In the genomic region with DNA sequence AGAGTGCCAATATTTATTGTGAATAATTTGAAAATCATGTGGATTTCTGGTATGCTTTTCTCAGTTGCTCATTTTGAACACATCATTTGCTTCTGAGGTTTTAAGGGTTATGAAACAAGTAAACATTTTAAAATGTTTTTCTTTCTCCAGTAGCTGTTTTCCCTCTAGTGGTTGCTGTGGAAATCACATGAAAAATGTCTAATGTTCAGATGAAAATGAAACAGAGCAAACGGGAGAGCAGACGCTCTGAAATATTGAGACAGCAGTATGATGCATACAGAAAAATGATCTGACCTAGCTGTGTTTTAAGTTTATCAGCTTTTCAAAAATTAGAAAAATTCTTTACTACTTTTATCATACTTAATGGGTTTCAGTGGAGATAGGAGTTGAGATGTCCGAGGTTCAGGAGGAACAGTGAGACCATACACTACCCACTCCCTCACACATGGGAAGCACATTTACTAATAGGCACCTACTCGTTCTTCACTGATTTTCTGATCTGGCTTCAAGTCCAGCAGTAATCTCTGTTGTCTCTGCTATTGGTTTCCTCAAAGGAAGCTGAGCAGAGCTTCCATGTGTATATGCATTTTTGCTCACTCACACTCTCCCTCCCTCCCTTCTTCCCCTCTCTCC, we compare ENCODE assay signal across 11 mouse cellular contexts. TPM values are rescaled to one million over a fixed set of nuclear protein-coding genes. Genes with fewer than 3 reads are reported as not detected.
DNase-seq lines count a peak whose midpoint lies in the region; ATAC-seq and TF ChIP-seq lines count a peak whose summit lies in the region.
"Had no signal": no experiment of that assay in that cellular context is flagged by ENCODE, and none has a peak within 500 bp of the region (broad histone marks: within the 10 kb centered on the region; RNA-seq: fewer than 3 reads in every experiment).

No protein-coding gene starts in this region.

- no peaks in the 10 kb centered on the region for H3K27me3 ChIP-seq in midbrain, postnatal 0 days (ENCODE audit: insufficient read depth, low read length)
- no peaks in the 10 kb centered on the region for H3K27me3 ChIP-seq in midbrain, embryonic 11.5 days (ENCODE audit: control insufficient read depth, insufficient read depth, low read length)
- no peaks in the 10 kb centered on the region for H3K27me3 ChIP-seq in stomach, postnatal 0 days (ENCODE audit: control insufficient read depth, insufficient read depth, low read length)
- H3K27me3 ChIP-seq: neural tube, embryonic 13.5 days; stomach, embryonic 15.5 days had no signal

- no peaks in the 10 kb centered on the region for H3K36me3 ChIP-seq in midbrain, postnatal 0 days (ENCODE audit: insufficient read depth, low read length)
- H3K36me3 ChIP-seq in midbrain, embryonic 11.5 days (ENCODE audit: control insufficient read depth, insufficient read depth, low read length) = no peaks in the 10 kb centered on the region
- H3K36me3 ChIP-seq in stomach, postnatal 0 days (ENCODE audit: control insufficient read depth, insufficient read depth, low read length) = no peaks in the 10 kb centered on the region
- H3K36me3 ChIP-seq: neural tube, embryonic 13.5 days; stomach, embryonic 15.5 days had no signal

- no peak overlapping the region for H3K9ac ChIP-seq in midbrain, postnatal 0 days (replicated peaks; ENCODE audit: low read length, poor library complexity, severe bottlenecking)
- no peak overlapping the region for H3K9ac ChIP-seq in midbrain, embryonic 11.5 days (ENCODE audit: low read length)
- H3K9ac ChIP-seq in stomach, postnatal 0 days (ENCODE audit: low read length) = no peak overlapping the region
- H3K9ac ChIP-seq: neural tube, embryonic 13.5 days; stomach, embryonic 15.5 days had no signal

- no peak overlapping the region for H3K4me3 ChIP-seq in midbrain, postnatal 0 days (ENCODE audit: low read depth, low read length)
- H3K4me3 ChIP-seq in midbrain, embryonic 11.5 days (ENCODE audit: low read depth, low read length) = no peak overlapping the region
- H3K4me3 ChIP-seq in stomach, postnatal 0 days (ENCODE audit: low read depth, low read length) = no peak overlapping the region
- H3K4me3 ChIP-seq: neural tube, embryonic 13.5 days; stomach, embryonic 15.5 days had no signal

- H3K4me1 ChIP-seq in midbrain, postnatal 0 days (ENCODE audit: insufficient read depth, low read length) = no peaks in the 10 kb centered on the region
- no peaks in the 10 kb centered on the region for H3K4me1 ChIP-seq in midbrain, embryonic 11.5 days (ENCODE audit: control insufficient read depth, insufficient read depth, low read length)
- no peaks in the 10 kb centered on the region for H3K4me1 ChIP-seq in stomach, postnatal 0 days (replicated peaks; ENCODE audit: control insufficient read depth, insufficient read depth)
- H3K4me1 ChIP-seq: neural tube, embryonic 13.5 days; stomach, embryonic 15.5 days had no signal

- 41% methylated on average over 4 of the region's 4 CpGs for WGBS in midbrain, postnatal 0 days
- WGBS in midbrain, embryonic 11.5 days = 77% methylated on average over 4 of the region's 4 CpGs
- 34% methylated on average over 4 of the region's 4 CpGs for WGBS in stomach, postnatal 0 days

- TF ChIP-seq EP300 in stomach, postnatal 0 days (optimal IDR thresholded peaks at IDR 0.05) = no peak

- DNase-seq in cerebellum, adult 9-10 months = peak; percentile 51
- no peak for DNase-seq in cerebellum, adult 9-11 months
- peak; percentile 44 for DNase-seq in kidney, adult 9 months
- DNase-seq in kidney, adult 11 months = no peak
- peak; percentile 46 for DNase-seq in midbrain, postnatal 0 days (ENCODE audit: low spot score)
- DNase-seq in midbrain, embryonic 11.5 days (ENCODE audit: low spot score, missing footprints) = no peak
- no peak for DNase-seq in stomach, postnatal 0 days (ENCODE audit: low spot score)
- no peak for DNase-seq in urinary bladder, postnatal 36 days (ENCODE audit: low spot score in 2 of 2)

- ATAC-seq in midbrain, postnatal 0 days (ENCODE audit: low FRiP score) = no peak
- ATAC-seq in midbrain, embryonic 11.5 days (ENCODE audit: low FRiP score) = no peak
- no peak for ATAC-seq in stomach, postnatal 0 days (ENCODE audit: low FRiP score, low TSS enrichment)

- no peaks in the 10 kb centered on the region for H3K9me3 ChIP-seq in midbrain, postnatal 0 days (ENCODE audit: low read length)
- no peaks in the 10 kb centered on the region for H3K9me3 ChIP-seq in midbrain, embryonic 11.5 days (ENCODE audit: control insufficient read depth, low read length)
- H3K9me3 ChIP-seq in stomach, postnatal 0 days (ENCODE audit: control insufficient read depth, low read length) = no peaks in the 10 kb centered on the region
- H3K9me3 ChIP-seq: neural tube, embryonic 13.5 days; stomach, embryonic 15.5 days had no signal

- TF ChIP-seq CTCF in midbrain, postnatal 0 days (IDR thresholded peaks at IDR 0.05) = peak; percentile 77
- TF ChIP-seq CTCF in stomach, postnatal 0 days (IDR thresholded peaks at IDR 0.05; ENCODE audit: low read depth) = peak; percentile 67

- H3K4me2 ChIP-seq in midbrain, postnatal 0 days (ENCODE audit: low read depth, low read length, poor library complexity, severe bottlenecking) = peak overlapping the region; percentile 18; the same call in 1 of the 2 replicates
- no peak overlapping the region for H3K4me2 ChIP-seq in midbrain, embryonic 11.5 days
- H3K4me2 ChIP-seq in stomach, postnatal 0 days (replicated peaks; ENCODE audit: low read depth) = 0 out of 2 replicates have a peak overlapping the region, but pooled peaks have one; percentile 12
- H3K4me2 ChIP-seq: neural tube, embryonic 13.5 days; stomach, embryonic 15.5 days had no signal

- H3K27ac ChIP-seq in midbrain, postnatal 0 days (ENCODE audit: low read depth, low read length) = no peak overlapping the region
- H3K27ac ChIP-seq in midbrain, embryonic 11.5 days (ENCODE audit: low read depth, low read length) = no peak overlapping the region
- H3K27ac ChIP-seq in stomach, postnatal 0 days (replicated peaks) = no peak overlapping the region
- H3K27ac ChIP-seq: neural tube, embryonic 13.5 days; stomach, embryonic 15.5 days had no signal

RNA-seq across cellular contexts. Expression of gene Wdr17, which starts 57.1 kb away (rescaled TPM):
- 16.7 and 18.6 TPM in 2 replicates for total RNA-seq in midbrain, postnatal 0 days (2014; rRNA removed)
- 13.1 and 13.9 TPM in 2 replicates for polyA plus RNA-seq in midbrain, postnatal 0 days (2015; fragmentation: Nextera tagmentation; extraction: Ambion mirVana)
- 3.0 and 5.6 TPM in 2 replicates for polyA plus RNA-seq in midbrain, embryonic 11.5 days (2014; fragmentation: Nextera tagmentation; extraction: Ambion mirVana)
- 0.06 and 0.12 TPM in 2 replicates for polyA plus RNA-seq in stomach, postnatal 0 days (2015; fragmentation: Nextera tagmentation; extraction: Ambion mirVana)
- total RNA-seq: granulocyte monocyte progenitor cell, adult 5-6 weeks had no signal

Comparison
In these comparisons a context has a peak if more than half of its experiments do, and no peak if none do; other contexts are left out.
1. DNase-seq: peak in cerebellum, adult 9-10 months (single experiment), kidney, adult 9 months (single experiment) and midbrain, postnatal 0 days (single experiment); none in cerebellum, adult 9-11 months (single experiment), kidney, adult 11 months (single experiment), midbrain, embryonic 11.5 days (single experiment), stomach, postnatal 0 days (single experiment) and urinary bladder, postnatal 36 days (0 of 2).